Mouse (Mus musculus) MEL (cell line): ENCODE measurements around the gene Drd1.

ENCODE experiments used
- CTCF ChIP-seq, 3 experiments: IDR thresholded peaks in 2 of 3; conservative IDR thresholded peaks in 1 of 3; 2 replicates each; pipeline ENCODE4 v1.5.1; 2011 to 2012; ENCODE audit warnings: low read length in 3 of 3, low read depth in 2 of 3, mild to moderate bottlenecking in 2 of 3, improper control_type of control experiment in 1 of 3, inconsistent platforms in 1 of 3, mixed read lengths in 1 of 3, moderate library complexity in 1 of 3; ENCODE audit not compliant: control insufficient read depth in 1 of 3, insufficient read depth in 1 of 3, poor library complexity in 1 of 3, severe bottlenecking in 1 of 3
- MEF2A ChIP-seq: IDR thresholded peaks from 2 replicates; pipeline ENCODE4 v1.6.1; 2014; ENCODE audit warnings: low read depth, mild to moderate bottlenecking, inconsistent platforms, low read length, improper control_type of control experiment; ENCODE audit not compliant: poor library complexity, insufficient replicate concordance, severe bottlenecking; ENCODE audit errors: extremely low read depth
- ZKSCAN1 ChIP-seq: IDR thresholded peaks from 2 replicates; pipeline ENCODE4 v1.6.1; 2012; ENCODE audit warnings: low read depth, mild to moderate bottlenecking, inconsistent platforms, low read length, improper control_type of control experiment, moderate library complexity

DNA sequence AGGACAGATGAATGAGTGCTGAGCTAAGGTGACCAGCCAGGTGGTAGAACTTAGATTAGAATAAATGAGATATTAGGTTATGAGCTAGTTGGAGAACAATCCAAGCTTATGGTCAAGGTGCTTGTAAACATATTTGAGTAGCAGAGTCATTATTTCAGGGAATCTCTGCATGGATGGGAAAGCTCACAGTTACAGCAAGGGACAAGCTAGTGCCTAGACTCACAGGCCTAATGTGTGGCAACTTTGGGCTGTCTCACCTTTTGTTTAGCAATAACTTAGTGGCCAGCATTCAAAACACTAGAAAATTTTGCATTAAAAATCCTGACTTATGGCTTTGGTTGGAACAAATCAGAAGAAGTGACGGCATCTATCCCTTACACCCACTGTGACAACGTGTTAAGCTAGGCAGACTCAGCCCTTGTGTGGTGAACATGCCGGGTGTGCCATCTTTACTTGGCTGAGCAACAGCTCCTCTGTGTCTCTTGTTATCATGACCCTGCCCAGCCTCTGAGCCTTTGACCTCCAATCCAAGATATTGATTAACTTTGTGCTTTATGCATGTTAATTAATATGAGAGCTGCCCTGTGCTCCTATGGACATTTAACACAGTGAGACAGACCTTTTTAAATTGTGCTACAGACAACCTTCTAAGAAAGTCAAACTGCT is 10.7 kb upstream of the Drd1 start:
- no peak for TF ChIP-seq ZKSCAN1
- no peak for TF ChIP-seq CTCF (IDR thresholded peaks at IDR 0.05 in 2 of 3, conservative IDR thresholded peaks at IDR 0.05 in 1 of 3; ENCODE audit: control insufficient read depth in 1 of 3, insufficient read depth in 1 of 3, low read depth in 2 of 3, low read length in 3 of 3, poor library complexity in 1 of 3, severe bottlenecking in 1 of 3)
- no peak for TF ChIP-seq MEF2A
